Mouse (Mus musculus) myocyte (in vitro differentiated cells): Measurements from ENCODE around the gene Acer3. TPM values are rescaled to one million over a fixed set of nuclear protein-coding genes. Genes with fewer than 3 reads are reported as not detected.

ENCODE experiments used
- H3K27me3 ChIP-seq: one replicate; pipeline ENCODE4 v1.6.1; 2011; ENCODE audit not compliant: control insufficient read depth, insufficient read depth, insufficient read length
- H3K36me3 ChIP-seq: one replicate; pipeline ENCODE4 v1.6.1; 2011; ENCODE audit not compliant: control insufficient read depth, insufficient read depth
- H3K4me2 ChIP-seq: one replicate; pipeline ENCODE4 v1.6.1; 2011; ENCODE audit warnings: low read depth, control low read depth
- H3K4me3 ChIP-seq: one replicate; pipeline ENCODE4 v1.5.1; 2011; ENCODE audit warnings: mild to moderate bottlenecking, control low read depth, moderate library complexity
- H3K79me2 ChIP-seq: one replicate; pipeline ENCODE4 v1.6.1; 2011; ENCODE audit not compliant: control insufficient read depth, insufficient read depth
- H3ac ChIP-seq: one replicate; pipeline ENCODE4 v1.6.1; 2011; ENCODE audit not compliant: control insufficient read depth, insufficient read length
- CEBPB ChIP-seq: IDR thresholded peaks from 2 replicates; pipeline ENCODE4 v1.6.1; 2011; ENCODE audit warnings: mild to moderate bottlenecking, moderate library complexity; ENCODE audit not compliant: poor library complexity, insufficient read depth, severe bottlenecking
- E2F4 ChIP-seq: IDR thresholded peaks from one replicate; pipeline ENCODE4 v1.6.1; 2011; ENCODE audit warnings: mild to moderate bottlenecking, control low read depth, moderate library complexity; ENCODE audit not compliant: insufficient read depth
- MAX ChIP-seq: IDR thresholded peaks from one replicate; pipeline ENCODE4 v1.6.1; 2011; ENCODE audit warnings: low read depth, mild to moderate bottlenecking, control low read depth
- MYOD1 ChIP-seq, 3 experiments: IDR thresholded peaks; one replicate each; pipeline ENCODE4 v1.6.1; 2011; ENCODE audit warnings: control low read depth in 2 of 3, low read depth in 2 of 3, mild to moderate bottlenecking in 2 of 3, moderate library complexity in 1 of 3; ENCODE audit not compliant: insufficient read length in 2 of 3, control insufficient read depth in 1 of 3
- MYOG ChIP-seq, 3 experiments: IDR thresholded peaks; one replicate each; pipeline ENCODE4 v1.6.1; 2011; ENCODE audit warnings: control low read depth in 2 of 3, low read depth in 2 of 3, mild to moderate bottlenecking in 2 of 3; ENCODE audit not compliant: insufficient read length in 2 of 3, control insufficient read depth in 1 of 3, insufficient read depth in 1 of 3
- POLR2A ChIP-seq: IDR thresholded peaks from one replicate; pipeline ENCODE4 v1.6.1; 2011; ENCODE audit warnings: low read depth, mild to moderate bottlenecking, control low read depth, moderate library complexity; ENCODE audit not compliant: insufficient read length
- POLR2AphosphoS2 ChIP-seq: IDR thresholded peaks from one replicate; pipeline ENCODE4 v1.6.1; 2011; ENCODE audit warnings: low read depth, control low read depth; ENCODE audit not compliant: insufficient read length
- REST ChIP-seq: IDR thresholded peaks from one replicate; pipeline ENCODE4 v1.6.1; 2011; ENCODE audit warnings: mild to moderate bottlenecking, control low read depth, moderate library complexity; ENCODE audit not compliant: insufficient read depth, insufficient read length
- SRF ChIP-seq: IDR thresholded peaks from one replicate; pipeline ENCODE4 v1.6.1; 2011; ENCODE audit warnings: low read depth; ENCODE audit not compliant: control insufficient read depth, insufficient read length
- TCF12 ChIP-seq: IDR thresholded peaks from one replicate; pipeline ENCODE4 v1.6.1; 2011; ENCODE audit warnings: mild to moderate bottlenecking, control low read depth; ENCODE audit not compliant: poor library complexity, insufficient read depth, severe bottlenecking
- TCF3 ChIP-seq: IDR thresholded peaks from one replicate; pipeline ENCODE4 v1.6.1; 2011; ENCODE audit warnings: low read depth, control low read depth; ENCODE audit not compliant: insufficient read length
- USF1 ChIP-seq: IDR thresholded peaks from one replicate; pipeline ENCODE4 v1.6.1; 2011; ENCODE audit warnings: low read depth, mild to moderate bottlenecking, control low read depth, moderate library complexity
- polyA plus RNA-seq: library from polyadenylated mRNA; unstranded; fragments of >200 nt; fragmentation: generic; extraction: Trizol; gene quantifications from one replicate; pipeline ENCODE4 v1.2.1, GENCODE M21; 2012; ENCODE audit warnings: missing spikeins

The Acer3 gene
- polyA plus RNA-seq, 1 experiment, result 9.1 TPM

DNA sequence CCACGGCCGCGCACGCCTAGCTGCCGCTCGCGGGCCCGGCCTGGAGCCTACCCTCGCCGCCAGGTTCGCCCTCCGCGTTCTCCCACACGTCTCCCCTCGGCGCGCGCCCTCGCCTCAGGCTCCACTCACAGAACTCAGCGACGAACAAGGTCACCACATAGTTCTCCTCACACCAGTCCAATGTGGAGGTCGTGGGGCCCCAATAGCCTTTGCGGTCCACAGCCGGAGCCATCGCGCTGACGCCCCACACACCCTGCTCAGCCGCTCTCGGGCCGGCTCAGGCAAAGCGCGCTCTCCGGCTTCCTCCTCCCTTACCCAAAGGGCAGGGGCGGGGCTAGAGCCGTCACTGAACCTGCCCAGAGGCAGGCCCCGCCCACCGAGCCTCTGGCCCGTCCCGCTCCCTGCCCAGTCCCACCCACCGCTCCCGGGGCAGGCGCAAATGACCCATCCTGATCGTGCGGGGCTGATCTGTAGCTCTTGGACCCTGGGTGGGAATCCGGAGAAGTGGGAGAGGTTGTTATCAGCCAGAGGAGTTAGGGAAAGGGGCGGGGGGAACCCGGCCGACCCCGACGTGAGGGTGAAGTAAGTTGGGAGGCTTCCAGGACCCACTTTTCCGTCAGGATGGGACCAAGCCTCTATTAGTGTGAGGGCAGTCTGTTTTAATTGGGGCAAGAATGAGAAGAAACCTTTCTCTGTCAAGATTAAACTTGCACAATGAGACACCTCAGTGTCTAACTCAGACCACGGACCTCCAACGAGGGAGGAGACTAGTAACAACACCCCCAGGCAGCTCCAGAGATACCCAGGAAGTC, 11.6 kb downstream of the Acer3 start:
- no peaks in the 10 kb centered on the region for H3K27me3 ChIP-seq
- TF ChIP-seq POLR2AphosphoS2 (peak; percentile 91), SRF (no peak), POLR2A (peak; percentile 98)
- no peaks in the 10 kb centered on the region for H3K36me3 ChIP-seq
- H3K4me2 ChIP-seq, result peak overlapping the region; percentile 83
- H3K4me3 ChIP-seq, result peak overlapping the region; percentile 39
- H3ac ChIP-seq, result peak overlapping the region; percentile 54
- H3K79me2 ChIP-seq, result no peaks in the 10 kb centered on the region

DNA sequence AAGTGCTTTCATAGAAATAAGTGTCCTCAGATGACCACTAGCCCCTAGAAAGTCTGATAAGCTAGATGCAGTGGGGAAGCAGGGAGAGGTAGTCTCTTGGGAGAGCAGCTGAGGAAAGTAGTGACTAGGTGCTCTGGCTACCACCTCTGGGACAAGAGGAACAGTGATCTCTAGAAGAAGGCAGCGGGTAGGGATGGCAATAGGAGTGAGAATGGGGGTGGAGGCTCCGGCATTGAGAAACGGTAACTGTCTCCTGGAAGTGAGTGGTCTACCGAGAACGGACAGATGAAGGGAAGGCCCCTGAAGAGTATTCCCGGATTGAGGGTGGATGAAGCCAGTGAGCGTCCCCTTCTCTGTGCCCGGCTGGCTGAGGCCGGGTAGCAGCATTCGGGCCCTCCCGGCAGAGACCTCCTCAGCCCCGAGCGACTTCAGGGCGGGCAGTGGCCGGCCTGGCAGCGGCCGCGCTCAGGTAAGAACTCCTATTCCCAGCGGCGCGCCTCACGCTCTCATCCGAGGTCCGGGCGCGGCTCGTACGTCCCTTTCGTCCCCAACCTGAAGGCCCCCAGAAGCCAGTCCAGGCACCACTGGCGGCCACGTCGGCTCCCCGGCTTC, 12.3 kb downstream of the Acer3 start:
- Histone ChIP-seq H3K79me2 (no peaks in the 10 kb centered on the region), H3K27me3 (no peaks in the 10 kb centered on the region), H3ac (peak overlapping the region; percentile 54), H3K36me3 (no peaks in the 10 kb centered on the region), H3K4me2 (peak overlapping the region; percentile 74), H3K4me3 (peak overlapping the region; percentile 39)
- TF ChIP-seq E2F4 (no peak), USF1 (no peak), MYOG (IDR thresholded peaks at IDR 0.05; ENCODE audit: control insufficient read depth in 1 of 3, insufficient read depth in 1 of 3, insufficient read length in 2 of 3, low read depth in 2 of 3) (no peak), REST (no peak), TCF3 (no peak), POLR2A (no peak), MYOD1 (IDR thresholded peaks at IDR 0.05; ENCODE audit: control insufficient read depth in 1 of 3, insufficient read length in 2 of 3, low read depth in 2 of 3) (no peak), MAX (no peak), SRF (no peak), CEBPB (no peak), POLR2AphosphoS2 (no peak), TCF12 (no peak)

DNA sequence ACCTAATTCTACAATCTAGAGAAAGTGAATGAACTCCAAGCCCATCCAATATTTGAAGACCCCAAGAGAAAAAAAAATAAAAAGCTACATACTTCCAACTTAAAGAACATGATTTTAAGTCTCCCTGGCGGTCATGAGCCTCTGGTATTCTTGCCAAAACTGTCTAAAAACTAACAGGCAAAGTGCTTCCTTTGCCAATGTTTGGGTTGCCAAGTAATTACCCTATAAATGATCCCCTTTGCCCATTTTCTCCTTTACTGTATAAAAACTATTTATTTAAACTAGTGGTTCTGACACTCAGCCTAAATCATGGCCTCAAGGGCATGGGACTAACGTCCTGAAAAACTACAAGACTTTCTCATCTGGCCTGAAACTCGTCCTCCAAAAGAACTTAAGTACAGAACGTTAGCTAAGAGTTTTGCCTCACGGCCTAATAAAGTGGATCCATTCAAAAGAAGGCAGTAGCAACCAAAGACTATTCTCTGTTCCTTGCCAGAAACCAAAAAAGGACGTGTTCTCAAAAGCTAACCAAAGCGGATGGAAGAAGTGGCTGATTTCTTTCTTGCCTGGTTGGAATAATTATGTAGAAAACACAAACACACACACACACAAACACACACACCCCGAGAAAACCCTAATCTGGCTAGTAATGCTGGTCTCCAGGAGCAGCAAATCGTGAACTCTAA, 12.9 kb downstream of the Acer3 start:
- Histone ChIP-seq H3K27me3 (no peaks in the 10 kb centered on the region), H3K4me3 (peak overlapping the region; percentile 39), H3K79me2 (no peaks in the 10 kb centered on the region), H3K4me2 (peak overlapping the region; percentile 74), H3ac (peak overlapping the region; percentile 54), H3K36me3 (no peaks in the 10 kb centered on the region)
- TF ChIP-seq E2F4 (no peak), POLR2AphosphoS2 (no peak), REST (no peak), TCF12 (no peak), POLR2A (no peak), MYOD1 (IDR thresholded peaks at IDR 0.05; ENCODE audit: control insufficient read depth in 1 of 3, insufficient read length in 2 of 3, low read depth in 2 of 3) (no peak), CEBPB (no peak), SRF (no peak), MAX (no peak), USF1 (no peak), MYOG (IDR thresholded peaks at IDR 0.05; ENCODE audit: control insufficient read depth in 1 of 3, insufficient read depth in 1 of 3, insufficient read length in 2 of 3, low read depth in 2 of 3) (no peak)

DNA sequence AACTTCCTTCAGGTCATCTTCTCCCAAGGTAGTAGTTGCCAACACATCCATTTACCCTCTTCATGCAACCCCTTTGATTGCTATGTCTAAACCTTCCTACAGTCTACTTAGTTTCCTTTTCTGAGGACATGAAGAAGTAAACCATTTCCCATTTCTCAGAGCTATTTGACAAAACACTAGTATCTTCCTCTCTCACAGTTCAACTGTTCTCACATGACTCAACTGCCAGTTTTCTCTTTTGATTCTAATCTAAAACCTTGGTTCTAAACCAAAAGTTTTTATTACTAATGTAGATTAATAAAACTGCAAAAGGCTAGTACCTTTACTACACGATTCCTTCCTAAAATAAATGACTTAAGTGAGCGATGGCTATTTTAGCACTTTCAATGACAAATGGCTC, 13.6 kb downstream of the Acer3 start:
- H3K4me2 ChIP-seq, result no peak overlapping the region

More for the DNA sequence above, 13.6 kb downstream of the Acer3 start:
- H3K36me3 ChIP-seq, result no peaks in the 10 kb centered on the region
- no peak overlapping the region for H3K4me3 ChIP-seq
- no peaks in the 10 kb centered on the region for H3K79me2 ChIP-seq
- H3ac ChIP-seq, result no peak overlapping the region
- no peak for TF ChIP-seq USF1
- no peak for TF ChIP-seq MAX
- TF ChIP-seq SRF, result no peak
- TF ChIP-seq CEBPB, result no peak
- TF ChIP-seq E2F4, result no peak
- no peak for TF ChIP-seq MYOD1 (IDR thresholded peaks at IDR 0.05; ENCODE audit: control insufficient read depth in 1 of 3, insufficient read length in 2 of 3, low read depth in 2 of 3)
- no peak for TF ChIP-seq REST
- no peak for TF ChIP-seq TCF12
- TF ChIP-seq MYOG (IDR thresholded peaks at IDR 0.05; ENCODE audit: control insufficient read depth in 1 of 3, insufficient read depth in 1 of 3, insufficient read length in 2 of 3, low read depth in 2 of 3), result no peak
- TF ChIP-seq TCF3, result no peak
- no peak for TF ChIP-seq POLR2A
- no peak for TF ChIP-seq POLR2AphosphoS2
- no peaks in the 10 kb centered on the region for H3K27me3 ChIP-seq
